Mouse (Mus musculus) layer of hippocampus, postnatal 36 days (tissue): ENCODE measurements at regions not wholly inside any gene's neighbourhood (a gene's known extent, or its start where the extent isn't known, plus 50 kb on each side); places are given as distances from the start of the nearest gene placed in this dataset.

Experiments used
- DNase-seq, 2 experiments: peaks; one replicate each; pipeline ENCODE4 v3.0.0; 2022

GRCm38 (mm10) chr13:90292124-90292523 lies 202.7 kb upstream of the Xrcc4 start:
- DNase-seq = no peak

- DNase-seq = no peak
Measured at GRCm38 (mm10) chr13:90280976-90281375, 191.6 kb upstream of the Xrcc4 start.

- peak in 1 of 2 experiments; percentile 4 for DNase-seq
Measured at GRCm38 (mm10) chr13:90279786-90280382, 190.5 kb upstream of the Xrcc4 start.

DNA sequence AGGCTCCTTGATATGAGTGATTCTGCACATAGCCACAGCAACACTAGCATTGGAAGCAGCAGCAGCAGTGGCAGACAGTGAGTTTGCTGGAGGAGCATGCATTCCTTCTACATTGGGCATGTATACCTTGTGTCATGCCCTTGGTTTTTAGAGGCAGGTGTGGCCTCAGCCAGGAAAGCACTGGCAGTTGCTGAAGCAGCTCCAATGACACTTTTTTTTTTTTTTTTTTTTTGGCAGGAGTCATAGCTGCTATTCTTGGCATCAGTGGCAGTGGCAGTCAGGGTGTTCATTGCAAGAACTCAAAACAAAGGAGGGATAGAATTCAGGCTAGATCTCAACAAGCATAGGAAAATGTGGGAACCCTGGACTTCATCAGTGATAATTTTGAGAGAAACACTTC lies 189.9 kb upstream of the Xrcc4 start:
- no peak for DNase-seq

GRCm38 (mm10) chr13:90259071-90259742 lies 169.8 kb upstream of the Xrcc4 start:
- no peak for DNase-seq

GRCm38 (mm10) chr13:90252981-90253380 lies 163.6 kb upstream of the Xrcc4 start:
- no peak for DNase-seq

DNA sequence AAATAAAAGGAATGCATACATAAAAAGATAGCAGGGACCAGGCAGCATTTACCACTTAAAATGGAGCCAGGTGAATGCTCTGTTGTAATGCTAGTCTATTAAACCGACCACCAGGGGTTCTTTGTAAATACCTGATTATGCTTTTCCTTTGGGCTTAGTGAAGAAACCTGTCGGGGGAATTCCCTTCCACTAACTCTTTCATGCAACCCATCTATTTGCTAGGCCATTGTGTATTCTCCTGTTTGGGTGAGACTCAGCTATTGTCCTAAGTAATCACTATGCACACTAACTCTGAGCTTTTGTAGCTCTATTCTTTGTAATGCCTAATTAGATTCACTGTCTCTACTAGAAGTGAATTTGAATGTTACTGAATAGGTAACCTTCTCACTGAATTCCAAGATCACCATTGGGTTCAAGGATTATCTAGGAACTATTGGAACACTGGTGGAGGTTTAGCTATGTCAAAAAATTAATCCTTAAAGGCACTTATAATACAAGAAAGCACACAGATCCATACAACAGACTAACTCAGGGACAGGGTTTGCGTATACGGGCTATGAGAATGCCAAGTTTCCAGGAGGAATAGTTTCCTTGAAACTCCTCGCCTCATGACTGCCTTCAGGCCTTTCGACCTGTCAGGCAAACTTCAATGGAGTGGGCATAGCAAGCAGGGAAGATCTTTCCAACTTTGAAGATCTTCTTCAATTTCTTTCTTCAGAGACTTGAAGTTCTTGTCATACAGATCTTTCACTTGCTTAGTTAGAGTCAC lies 156.8 kb upstream of the Xrcc4 start:
- no peak for DNase-seq

DNA sequence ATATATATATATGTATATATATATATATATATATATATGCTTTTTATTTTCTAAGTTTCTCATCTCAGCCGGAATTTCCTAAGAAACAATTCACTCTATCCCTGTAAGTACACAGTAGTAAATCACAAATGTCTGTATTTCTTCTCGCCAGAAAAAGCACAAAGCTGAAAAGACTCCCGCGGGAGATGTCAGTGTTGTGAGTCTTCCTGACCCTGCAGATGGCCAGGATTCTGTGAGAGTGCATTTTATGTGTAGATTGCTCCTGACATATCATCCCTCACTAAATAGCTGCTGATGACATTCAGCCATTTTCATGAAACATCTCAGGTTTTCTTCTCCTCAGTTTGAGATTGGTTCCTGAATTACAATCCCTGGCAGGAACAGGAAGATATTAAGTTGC lies 148.9 kb upstream of the Xrcc4 start:
- DNase-seq = no peak

DNA sequence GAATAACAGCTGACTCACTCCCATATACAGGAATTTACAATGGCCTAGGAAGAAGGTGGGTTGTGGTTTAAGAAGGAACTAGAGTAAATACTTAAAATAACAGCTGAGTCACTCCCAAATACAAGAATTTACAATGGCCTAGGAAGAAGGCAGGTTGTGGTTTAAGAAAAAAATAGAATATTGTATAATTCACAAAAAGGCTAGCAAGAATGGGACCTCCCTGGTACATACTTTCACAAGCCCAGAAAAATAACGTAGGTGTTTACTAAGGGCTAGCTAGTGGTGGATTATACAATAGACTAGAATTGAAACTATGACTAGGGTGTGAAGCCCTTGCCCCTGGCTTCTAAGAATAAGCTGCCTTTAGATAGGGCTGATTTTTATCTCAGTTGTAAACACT lies 144.6 kb upstream of the Xrcc4 start:
- no peak for DNase-seq

DNA sequence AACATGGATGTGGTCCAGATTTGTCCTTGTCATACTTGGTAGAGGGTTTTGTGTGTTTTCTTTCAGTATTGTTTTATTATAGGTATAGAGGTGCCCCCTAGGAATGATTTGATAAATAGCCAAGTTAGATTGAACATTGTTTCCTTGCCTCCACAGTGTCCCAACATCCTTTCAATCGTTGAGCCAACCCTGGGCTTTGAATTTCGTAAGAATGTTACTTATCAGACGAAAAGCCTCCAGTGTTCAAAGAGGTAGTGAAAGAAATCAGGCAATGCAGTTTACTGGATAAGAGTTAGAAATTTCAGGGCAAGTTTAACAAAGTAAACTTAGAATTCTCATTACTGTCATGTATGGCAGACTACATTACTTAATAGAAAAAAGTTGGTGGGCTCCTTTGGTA lies 144.2 kb upstream of the Xrcc4 start:
- DNase-seq = no peak

- DNase-seq = no peak
Measured at GRCm38 (mm10) chr13:90229106-90229505, 139.7 kb upstream of the Xrcc4 start.

DNA sequence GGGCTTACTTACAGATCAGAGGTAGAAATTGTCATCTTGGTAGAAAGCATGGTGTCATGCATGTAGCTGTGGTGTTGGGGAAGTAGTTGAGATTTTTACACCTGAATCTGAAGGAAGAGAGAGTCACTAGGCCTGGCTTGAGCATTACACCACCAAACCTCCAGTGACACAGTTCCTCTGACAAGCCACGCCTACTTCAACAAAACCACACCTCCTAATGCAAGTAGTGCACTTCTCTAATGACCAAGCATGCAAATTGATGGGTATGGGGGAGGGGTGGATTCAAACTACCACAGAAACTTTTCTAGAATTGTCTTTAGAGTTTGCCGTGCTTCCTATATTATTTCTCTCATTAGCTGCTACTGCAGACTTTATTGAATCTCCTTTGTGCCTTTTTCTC lies 136.8 kb upstream of the Xrcc4 start:
- no peak for DNase-seq

DNA sequence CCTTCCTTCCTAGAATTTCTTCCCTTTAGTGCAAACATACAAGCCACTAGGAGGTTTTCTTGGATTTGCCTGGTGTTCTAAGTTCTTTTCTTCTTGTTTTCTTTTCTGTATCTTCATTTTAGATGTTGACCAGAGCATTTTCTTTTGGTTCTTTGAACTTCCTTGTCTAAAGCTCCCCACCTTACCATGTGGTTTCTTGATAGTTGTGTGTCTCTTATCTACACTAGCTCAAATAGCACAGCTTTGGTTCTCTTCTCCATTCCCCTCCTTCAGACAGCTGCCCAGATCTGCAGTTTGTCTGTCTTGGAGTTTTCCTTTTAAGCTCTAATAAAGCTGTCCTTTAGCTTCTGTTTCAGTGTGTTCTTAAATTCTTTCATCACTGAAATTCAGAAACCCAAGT lies 123.0 kb upstream of the Xrcc4 start:
- DNase-seq = no peak

DNA sequence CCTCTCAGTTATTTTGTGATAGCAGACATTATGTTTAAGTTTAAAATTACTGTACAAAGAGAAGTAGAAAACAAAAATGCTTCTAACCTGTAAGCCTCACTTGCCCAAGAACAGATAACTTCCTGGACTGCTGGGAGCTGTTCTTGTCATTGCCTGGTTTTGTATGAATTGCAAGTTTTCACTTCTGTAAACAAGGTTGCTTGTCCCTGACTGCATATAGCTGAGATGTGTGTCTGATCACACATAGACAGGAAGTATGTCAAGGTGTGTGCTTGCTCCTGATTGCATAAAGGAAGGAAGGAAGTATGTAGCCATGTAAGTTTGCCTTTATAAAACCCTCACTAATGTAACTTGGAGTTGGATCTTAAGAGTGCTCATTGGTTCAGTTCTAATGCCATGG lies 118.5 kb upstream of the Xrcc4 start:
- no peak for DNase-seq
